Mouse (Mus musculus): ENCODE measurements at regions not wholly inside any gene's neighbourhood (a gene's known extent, or its start where the extent isn't known, plus 50 kb on each side); places are given as distances from the start of the nearest gene placed in this dataset.

GRCm38 (mm10) chr12:52448218-52448617 lies 55.6 kb upstream of the Arhgap5 start:
- intact Hi-C loops (cut with DNase I) = no loop called here
- peak; percentile 13 to 26 for DNase-seq

GRCm38 (mm10) chr12:52453890-52454289 lies 49.9 kb upstream of the Arhgap5 start:
- no peak for DNase-seq
- intact Hi-C loops (cut with DNase I) = no loop called here

All from heart, postnatal 14 days (tissue).